Mouse (Mus musculus) forelimb bud, embryonic 11.5 days (tissue): ENCODE measurements around the gene Mcoln2.
A peak's percentile ranks its signal among the peaks of the same experiment; 100 is the strongest.

Source experiments
- DNase-seq: peaks from one replicate; pipeline ENCODE4 v3.0.0-alpha.2; 2012; ENCODE audit warnings: low read depth, low spot score

Gene Mcoln2

DNA sequence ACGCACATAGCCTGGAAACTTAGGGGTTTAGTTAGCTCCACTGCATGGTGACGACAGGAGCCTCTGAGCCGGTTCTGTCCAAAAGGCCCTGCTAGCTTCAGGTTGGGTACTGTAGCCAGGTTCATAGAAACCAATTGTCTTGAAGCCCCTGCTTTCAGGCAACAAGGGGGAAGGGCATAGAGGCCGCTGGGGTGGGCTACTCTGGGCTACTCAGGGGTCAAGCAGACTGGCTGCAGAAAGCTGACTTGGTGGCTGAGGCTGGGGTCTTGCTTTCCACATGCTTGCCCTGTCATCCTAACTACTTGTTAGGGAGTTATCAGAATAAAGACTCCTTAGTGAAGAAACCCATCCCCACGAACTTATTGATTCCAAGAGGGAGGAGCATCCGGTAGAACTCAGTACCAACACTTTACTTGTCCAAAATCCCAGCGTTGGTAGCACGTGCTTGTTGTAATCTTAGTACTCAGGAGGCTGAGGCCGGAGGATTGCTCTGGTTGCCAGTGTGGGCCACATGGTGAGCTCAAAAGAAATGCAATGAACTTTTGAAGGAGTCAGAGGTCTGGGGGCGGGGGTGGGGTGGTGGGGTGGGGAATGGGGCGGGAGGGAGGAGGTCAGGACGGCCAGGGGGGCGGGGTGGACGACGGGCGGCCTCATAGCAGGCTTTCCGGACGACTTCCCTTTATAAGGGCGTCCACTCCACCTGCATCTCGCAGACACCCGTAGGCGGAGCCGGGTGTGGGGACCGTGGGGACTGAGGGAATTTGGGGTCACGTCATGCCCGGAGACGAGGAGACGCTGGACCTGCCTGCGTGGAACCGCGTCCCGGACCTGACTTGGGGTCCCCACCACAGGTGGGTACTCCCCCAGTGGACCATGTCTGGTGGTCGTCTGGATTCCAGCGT lies at the start of gene Mcoln2:
Gene Mcoln2, plus strand, starts transcription at position 678 of the 902 bp plus-strand sequence.
- no peak for DNase-seq

DNA sequence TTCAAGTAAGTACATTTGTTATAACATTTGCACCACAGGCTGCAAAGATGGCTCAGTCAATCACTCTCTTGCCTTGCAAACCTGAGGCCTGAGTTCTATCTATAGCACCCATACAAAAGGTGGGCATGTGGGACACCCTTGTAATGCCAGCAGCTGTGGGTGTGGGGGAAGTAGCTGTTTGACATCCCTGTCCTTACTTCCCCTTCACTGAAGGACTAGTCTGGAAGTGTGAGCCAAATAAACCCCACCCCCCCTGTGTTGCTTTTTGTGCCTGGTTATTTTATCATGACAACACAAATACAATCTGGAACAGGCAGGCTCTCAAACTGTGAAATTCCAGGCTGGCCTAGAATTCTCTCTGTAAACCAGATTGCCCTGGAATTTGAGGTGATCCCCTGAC lies 49.7 kb upstream of the Mcoln2 start:
- no peak for DNase-seq

DNA sequence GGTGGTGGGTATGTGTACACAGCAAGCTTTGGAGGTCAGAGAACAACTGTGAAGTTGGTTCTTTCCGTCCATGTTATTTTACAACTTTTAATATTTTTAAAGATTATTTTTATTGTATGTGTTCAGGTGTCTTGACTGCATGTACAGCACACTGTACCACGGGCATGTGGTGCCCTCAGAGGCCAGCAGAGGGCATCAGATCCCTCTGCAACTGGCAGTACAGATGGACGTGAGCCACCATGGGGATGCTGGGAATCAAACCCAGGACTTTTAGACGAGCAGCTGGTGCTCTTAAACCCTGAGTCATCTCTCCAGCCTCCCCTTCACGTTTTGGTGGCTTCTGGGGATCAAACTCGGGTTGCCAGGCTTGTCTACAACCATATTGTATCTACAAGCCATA lies 47.6 kb upstream of the Mcoln2 start:
- no peak for DNase-seq

DNA sequence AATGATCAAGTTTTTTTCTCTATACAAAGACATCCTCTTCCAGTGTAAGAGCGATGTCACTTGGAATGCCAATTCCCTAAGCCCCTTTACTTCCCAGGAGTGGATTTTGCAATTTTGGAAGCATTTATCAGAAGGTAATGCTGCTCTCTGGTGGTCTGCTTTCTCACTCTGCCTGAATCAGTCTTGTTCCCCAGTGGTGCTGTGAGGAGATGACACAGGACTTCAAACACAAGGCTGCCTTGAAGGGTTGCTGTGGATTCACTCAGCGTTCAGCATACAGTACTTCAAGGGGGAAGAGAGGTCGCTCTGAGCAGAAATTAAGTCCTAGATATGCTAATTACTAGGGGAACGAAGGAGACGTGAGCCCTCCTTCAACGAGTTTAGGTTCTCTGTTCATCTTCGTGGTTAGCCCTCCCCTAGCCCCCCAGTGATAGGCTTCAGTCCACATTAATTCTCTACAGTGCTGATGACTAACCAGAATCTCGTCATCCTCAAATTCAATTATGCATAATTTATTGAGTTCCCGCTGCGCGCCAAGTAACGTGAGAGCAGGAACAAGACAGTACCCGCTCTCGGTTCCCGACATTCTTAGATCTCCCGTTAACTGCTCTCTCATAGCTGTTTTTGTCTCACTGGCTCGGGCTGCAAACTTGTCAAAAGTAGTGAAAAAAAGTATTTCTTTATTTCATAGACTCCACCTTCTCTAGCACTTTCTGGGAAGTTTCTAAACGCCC lies 42.4 kb upstream of the Mcoln2 start:
- peak; percentile 35 for DNase-seq

DNA sequence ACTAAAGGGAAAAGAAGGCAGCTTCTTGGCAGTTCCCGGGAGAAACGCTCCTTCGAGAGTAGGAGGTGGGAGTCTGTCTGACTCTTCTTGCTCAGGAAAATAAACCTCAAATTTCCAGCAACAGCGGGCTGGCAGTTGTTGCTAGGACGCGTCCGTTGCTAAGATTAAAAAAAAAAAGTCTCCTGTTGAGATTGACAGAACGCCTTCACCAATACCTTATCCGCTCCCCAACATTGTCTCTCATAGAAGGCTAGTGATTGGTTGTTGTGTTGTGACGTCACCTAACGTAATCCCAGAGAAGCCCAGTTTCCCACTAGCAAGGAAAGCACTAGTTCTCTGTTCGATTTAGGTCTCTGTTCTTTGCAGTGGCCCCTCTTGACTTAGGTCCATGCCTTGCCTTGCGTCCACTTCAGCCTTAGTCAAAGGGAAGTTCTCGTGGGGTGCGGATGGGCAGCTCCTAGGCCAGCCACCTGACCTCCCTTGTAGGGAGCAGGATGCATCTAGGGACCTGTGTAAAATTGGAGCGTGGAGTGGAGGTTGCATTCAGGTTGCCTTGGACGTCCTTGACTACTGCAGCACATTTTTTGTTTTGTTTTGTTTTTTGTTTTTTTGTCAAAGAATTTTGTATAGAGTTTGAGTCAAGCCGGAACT lies 41.6 kb upstream of the Mcoln2 start, which contains the start of gene Wdr63:
Gene Wdr63, minus strand, starts transcription at position 210 of the 651 bp plus-strand sequence.
- DNase-seq: peak; percentile 90

DNA sequence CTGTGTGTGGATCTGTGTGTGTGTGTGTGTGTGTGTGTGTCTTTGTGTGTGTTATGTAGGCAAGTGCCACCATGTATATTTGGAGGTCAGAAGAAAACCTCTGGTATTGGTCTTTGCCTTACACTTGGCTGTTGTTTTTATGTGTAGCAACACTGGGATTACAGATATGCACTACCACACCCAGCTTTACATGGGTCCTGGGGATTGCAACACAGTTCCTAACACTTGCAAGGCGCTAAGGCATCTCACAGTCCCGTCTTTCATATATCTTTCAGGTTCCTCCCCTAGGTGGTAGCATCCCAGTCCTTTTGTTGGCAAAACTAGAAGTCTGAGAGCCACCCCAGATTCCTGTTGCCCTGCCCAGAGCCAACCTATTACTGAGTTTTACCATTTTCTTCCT lies 40.7 kb upstream of the Mcoln2 start:
- DNase-seq: no peak

DNA sequence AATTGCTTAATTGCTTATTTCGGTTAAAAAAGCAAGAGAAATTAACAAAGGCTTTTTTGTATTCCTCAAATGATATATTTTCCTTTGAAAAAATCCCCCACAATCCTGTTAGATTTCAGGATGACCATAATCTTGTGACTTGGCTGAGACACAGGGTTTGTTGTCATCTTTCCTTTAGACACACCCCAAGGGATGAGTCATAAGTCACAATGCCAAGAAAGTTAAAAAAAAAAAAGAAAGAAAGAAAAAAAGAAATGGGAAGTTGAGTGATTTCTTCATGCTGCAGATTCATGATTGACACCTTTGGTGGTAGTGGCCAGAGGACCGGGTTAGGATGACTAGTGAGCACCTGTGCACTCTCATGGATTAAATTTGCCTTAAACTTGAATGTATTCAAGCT lies 39.3 kb upstream of the Mcoln2 start:
- DNase-seq: no peak

DNA sequence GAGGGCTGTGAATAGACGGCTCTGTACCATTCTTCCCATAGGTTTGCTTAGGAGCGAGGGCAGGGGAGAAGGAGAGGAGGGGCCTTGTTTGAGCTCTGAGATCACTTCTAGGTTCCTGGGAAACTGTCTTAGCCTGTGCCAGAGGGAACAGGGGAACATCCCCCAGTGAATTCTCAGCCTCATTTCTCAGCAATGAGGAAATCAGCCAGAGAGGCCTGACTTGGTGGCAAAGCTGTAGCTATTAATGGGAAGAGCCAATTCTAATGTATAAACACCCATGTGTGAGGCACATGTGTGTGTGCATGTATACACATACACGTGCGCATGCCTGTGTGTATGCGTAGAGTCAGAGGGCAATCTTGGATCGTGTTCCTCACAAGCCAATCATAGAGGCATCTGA lies 38.7 kb upstream of the Mcoln2 start:
- no peak for DNase-seq

DNA sequence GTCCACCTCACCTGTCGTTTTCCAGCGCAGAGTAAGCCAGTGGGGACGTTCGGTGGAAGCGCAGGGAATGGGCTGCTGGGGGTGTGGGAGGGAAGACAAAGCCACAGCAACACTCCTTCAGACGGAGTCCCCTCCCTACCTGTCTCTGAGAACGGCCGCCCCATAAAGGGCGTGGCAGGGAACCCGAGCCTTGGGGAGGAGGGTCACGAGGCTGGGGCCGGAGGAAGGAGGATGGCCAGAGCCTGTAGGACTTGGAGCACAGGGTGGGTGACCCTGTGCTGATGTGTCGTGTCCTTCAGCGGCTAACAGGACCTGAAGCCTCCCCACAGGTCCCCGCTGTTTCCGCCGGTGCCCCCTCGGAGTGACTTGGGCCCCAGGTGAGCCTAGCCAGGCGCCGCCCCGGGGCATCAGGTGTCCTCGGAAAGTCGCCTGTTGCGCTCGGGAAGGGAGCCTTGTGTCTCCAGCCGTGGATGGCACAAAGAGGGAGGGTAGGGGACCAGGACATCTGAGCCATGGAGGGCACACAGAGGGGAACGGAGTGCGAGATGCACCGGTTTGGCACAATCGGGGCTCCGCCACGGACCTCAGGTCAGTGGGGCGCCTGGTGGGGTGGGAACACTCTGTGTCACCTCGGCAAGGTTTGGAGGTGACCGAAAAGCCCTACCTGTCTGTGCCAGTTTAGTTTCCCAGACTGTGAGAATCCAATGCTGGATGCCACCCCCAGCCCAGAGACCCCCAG lies 32.2 kb upstream of the Mcoln2 start, which contains the start of gene Mcoln3:
Gene Mcoln3, plus strand, starts transcription at position 193 of the 739 bp plus-strand sequence.
- no peak for DNase-seq

DNA sequence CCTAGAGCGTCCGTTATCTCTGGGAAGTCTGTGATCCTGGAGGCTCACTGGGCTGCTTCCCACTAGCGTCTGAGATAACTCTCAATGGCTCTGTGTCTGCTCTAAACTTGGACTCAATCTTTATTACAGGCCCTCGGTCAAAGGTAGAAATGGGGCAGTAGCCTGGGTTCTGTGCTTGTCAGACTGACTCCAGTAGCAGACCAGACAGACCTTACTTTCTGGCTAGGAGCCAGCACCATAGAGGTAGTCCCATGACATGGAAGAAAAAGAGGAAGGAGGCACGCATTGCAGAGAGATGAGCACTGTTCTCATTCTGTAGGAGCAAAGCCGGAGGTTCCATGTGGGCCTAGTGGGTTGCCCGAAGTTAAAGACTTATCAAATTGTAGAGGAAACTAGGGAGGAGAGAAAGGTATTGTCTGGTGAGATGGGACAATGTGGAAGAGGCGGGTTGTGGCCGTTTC lies 31.6 kb upstream of the Mcoln2 start:
- no peak for DNase-seq

DNA sequence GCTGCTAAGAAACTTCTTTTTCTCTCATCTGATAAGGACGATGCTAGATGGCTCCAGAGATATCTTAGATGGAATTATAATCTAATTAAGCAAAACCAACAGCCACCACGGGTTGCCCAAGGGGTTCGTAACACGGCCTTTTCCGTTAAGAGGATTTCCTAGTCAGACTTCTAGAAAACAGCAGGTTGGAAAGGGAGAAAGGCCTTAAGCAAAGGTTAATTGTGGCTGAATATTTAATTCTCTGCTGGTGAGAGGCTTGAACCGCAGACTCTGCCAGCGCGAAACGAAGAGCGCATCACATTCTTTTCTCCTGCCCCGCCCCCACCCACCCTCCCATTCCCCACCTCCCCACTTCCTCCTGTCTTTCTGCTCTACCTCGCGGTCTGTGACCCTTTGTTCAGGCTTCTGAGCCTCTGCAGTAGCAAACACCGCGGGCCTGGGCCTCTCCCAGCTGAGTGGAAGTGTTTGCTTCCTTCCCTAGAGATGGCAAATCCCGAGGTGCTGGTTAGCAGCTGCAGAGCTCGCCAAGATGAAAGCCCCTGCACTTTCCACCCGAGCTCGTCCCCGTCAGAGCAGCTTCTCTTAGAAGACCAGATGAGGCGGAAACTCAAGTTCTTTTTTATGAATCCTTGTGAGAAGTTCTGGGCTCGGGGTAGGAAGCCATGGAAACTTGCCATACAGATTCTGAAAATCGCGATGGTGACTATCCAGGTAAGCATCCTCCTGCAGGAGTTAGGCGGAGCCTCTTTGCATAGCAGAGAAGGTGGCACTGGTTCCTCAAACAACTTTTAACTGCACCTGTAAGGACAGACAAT lies 28.1 kb upstream of the Mcoln2 start:
- peak; percentile 48 for DNase-seq

DNA sequence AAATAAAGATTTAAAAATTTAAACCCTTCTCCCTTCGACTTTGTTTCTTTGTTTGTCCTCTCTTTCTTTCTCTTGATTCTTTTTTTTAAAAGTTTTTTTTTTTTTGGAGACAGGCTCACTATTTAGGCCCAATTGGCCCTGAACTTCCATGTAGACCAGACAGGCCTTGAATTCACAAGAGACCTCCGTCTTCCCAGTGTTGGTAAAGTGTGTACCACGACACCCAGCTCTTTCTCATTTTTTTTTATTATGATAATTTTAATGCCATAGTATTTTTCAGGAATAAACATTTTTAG lies 27.6 kb upstream of the Mcoln2 start:
- DNase-seq: no peak

DNA sequence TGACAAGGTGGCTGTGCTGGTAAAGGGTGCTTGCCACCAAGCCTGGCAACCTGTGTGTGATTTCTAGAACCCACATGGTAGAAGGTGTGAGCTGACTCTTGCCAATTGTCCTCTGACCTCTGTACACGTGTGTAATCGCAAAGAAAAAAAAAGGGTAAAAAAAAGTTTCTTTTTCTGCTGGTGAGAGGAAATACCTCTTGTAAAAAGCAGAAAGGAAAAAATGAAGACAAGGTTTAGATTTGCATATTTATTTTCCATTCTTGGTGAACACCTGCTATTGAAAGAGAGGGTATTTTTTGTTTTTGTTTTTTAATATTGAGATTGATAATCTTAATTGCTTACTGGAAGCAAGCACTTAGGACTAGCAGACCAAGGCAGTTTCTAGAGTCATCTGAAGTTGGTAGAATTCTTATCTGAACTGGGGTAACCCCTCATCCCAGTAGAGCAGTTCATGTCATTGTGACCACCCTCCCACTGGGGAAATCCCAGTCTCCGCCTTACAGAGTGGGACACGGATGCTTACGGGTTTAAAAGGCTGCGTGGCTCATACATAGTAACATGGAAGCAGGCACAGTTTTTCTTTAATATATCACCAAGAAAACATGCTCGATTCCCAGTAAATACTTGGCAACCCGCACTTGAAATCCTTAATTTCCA lies 26.7 kb upstream of the Mcoln2 start:
- DNase-seq: peak; percentile 40

DNA sequence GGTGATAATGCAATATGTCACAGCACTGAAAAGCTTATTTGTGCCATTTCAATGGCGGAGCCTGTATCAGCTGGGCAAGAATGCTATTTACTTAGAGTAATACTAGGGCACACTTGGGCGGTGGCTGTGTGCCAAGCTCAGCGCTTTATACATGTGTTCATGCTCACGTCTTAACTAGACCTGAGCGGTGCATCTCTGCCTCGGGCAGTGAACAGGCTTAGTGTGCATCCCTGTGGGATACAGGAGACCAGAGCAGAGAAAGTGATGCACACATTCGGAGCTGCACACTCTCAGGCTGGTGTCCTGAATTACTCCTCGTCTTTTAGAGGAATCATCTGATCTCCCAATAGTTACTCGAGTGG lies 26.2 kb upstream of the Mcoln2 start:
- DNase-seq: no peak

DNA sequence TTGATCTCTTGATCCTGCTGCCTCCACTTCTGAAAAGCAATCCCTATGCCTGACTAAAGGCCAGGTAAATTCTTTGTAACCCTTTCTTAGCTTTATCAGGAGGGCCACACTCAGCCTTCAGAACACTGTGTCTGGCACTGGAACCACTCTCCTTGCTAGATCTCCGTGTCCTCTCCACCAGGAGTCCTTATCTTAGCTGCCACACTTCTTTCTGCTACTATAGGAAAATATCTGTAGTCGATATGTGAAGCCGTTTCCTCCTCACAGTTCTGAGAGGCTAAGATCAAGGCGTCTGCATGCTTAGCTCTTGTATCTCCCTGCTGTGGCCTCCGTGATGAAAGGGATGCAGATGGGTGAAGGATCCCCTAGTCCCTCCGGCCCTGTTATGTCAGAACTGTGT lies 22.4 kb upstream of the Mcoln2 start:
- no peak for DNase-seq

DNA sequence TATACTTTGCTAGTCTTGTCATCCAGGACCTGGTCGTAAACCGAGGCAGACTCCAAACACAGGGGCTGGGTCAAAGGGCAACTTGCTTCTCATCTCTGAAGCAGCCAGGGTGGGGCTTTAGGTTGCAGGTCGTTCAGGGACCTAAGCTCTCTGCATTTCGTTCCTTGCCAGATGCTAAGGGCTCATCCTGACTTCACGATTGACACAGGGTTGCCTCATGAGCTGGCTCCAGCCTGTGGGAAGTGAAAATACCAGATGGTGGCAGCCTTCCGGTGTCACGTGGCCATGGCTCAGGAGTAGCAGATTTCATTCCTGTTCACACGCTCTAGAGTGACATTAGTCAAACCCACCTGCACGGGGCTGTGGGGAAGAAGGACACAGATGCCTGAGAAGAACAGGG lies 14.8 kb upstream of the Mcoln2 start:
- no peak for DNase-seq

DNA sequence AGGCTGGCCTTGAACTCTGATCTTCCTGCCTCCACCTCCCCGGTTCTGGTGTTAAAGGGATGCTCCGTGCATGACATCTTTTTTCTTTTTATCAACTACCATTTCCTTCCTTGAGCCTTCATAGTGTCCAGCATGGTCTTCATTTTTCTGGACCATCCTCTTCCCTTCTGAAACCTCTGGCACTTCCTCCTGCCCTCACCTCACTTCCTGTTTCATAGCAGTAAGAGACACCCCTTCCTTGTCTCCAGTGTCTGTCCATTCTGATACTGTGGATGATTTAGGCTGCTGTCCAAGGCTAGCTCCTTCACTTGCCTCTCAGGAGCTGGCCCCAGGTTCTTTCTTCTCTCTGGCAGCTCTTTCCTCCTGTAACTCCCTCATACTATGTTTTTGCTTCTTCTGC lies 14.2 kb upstream of the Mcoln2 start:
- no peak for DNase-seq

DNA sequence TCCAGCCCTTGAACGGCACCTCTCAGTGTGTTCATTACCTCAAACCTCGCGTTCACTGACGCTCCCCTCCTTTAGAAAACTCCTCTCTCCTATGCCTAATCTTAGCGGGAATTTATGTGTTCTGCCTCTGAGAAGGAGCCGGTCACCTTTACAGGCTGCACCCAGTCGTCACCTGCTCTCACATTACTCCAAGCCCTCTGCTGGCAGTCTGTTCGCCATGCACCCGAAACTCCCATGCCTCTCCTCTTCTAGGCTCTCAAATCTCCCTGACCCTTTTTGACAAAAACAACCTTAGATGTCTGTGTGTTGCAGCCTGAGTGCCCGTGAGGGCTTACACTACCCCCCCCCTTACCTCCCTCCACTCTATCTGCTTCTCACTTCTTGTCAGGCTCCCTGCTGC lies 13.2 kb upstream of the Mcoln2 start:
- DNase-seq: no peak

DNA sequence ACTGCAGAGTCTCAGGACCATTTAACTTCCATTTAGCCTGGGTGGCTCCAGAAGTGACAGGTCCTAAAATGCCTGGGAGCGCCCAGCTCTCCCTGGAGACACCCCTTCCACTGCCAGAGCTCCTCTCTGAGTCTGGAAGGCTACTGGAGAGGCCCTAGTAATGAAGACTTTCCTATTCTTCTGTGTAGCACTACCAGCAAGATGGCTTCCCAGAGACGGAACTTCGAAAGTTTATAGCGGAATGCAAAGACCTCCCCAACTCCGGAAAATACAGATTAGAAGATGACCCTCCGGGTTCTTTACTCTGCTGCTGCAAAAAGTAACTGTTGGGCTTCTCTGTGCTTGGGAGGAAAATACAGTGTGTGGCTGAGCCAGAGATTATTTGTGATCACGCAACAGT lies 9.4 kb upstream of the Mcoln2 start:
- DNase-seq: no peak

DNA sequence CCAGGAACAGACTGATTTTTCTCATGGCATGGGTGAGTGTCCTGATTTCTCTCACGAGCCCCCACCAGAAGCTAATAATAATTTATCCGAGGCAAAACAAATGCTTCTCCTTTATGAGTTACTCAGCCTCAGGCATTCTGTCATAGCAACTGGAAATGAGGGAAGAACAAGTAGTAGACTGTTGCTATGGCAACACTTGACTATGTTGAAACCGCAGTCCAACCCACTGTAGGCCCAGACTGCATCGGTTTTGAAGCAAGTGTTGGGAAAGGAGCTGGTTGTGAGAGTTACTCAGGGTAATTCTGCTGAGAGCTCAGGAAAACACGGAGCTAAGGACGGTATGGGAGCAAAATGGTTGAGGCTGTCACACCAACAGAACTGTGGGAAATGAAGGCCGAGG lies 7.1 kb upstream of the Mcoln2 start:
- DNase-seq: no peak
